ENCODE assay signal across 8 mouse cellular contexts in the genomic region with DNA sequence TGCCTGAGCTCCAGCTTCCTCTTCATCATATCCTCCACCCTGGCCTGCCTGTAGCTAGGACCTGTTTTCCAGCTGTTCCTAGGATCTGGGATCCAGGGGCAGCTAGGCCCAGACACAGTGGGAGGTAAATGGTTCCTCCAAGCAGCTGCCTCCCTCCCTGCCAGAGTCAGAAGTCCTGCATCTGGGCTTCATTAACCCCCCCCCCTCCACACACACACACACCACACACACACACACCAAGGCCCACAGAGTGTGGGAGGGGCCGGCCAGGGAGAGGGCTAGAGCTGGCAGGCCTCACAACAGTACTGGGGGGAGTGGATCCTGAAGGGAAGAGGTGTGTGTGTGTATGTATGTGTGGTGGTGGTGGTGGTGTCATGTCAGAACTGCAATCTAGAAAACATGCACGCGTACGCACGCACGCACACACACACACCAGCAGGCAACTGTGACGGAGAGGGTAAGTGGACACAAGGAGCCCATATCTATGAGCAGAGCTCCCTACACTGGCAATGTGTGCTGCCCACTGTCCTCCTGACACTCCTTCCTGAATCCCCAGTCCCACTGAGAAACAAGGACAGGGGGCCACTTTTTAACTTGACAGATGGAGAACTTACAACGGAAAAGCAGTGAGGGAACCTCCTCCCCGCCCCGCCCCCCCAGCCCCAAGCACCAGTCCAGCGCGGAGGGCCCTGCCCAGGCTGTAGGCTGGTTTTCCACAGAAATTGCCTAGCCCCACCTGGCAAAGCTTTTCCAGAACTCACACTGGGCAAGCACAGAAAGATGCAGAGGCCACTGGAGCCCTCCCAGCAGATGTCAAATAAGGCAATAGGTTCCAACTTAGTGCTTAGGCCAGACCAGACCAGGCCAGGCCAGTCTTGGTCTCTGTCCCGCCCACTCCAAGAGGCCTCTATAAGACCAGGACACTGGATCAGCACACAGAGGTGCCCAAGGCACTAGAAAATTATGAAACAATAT. TPM values are rescaled to one million over a fixed set of nuclear protein-coding genes. Genes with fewer than 3 reads are reported as not detected.
A peak's percentile ranks its signal among the peaks of the same experiment; 100 is the strongest.
DNase-seq lines count a peak whose midpoint lies in the region; ATAC-seq and TF ChIP-seq lines count a peak whose summit lies in the region.

No protein-coding gene starts in this region.

- H3K27ac ChIP-seq in kidney, adult 2 months (ENCODE audit: insufficient read depth, low read depth, low read length), result peak overlapping the region; percentile 36
- H3K27ac ChIP-seq in embryonic facial prominence, embryonic 10.5 days (replicated peaks), result peak overlapping the region; percentile 82
- H3K27ac ChIP-seq in heart, embryonic 15.5 days, result peak overlapping the region; percentile 66
- H3K27ac ChIP-seq in limb, embryonic 11.5 days (replicated peaks; ENCODE audit: low read depth, low read length), result peak overlapping the region; percentile 68

- peaks cover 7% of the 10 kb centered on the region; the same call in 1 of the 2 replicates for H3K4me1 ChIP-seq in kidney, adult 2 months (ENCODE audit: control insufficient read depth, insufficient read depth, low read length)
- peaks cover 79% of the 10 kb centered on the region for H3K4me1 ChIP-seq in embryonic facial prominence, embryonic 10.5 days
- peaks cover 56% of the 10 kb centered on the region for H3K4me1 ChIP-seq in heart, embryonic 15.5 days (replicated peaks)
- peaks cover 40% of the 10 kb centered on the region for H3K4me1 ChIP-seq in limb, embryonic 11.5 days (ENCODE audit: control insufficient read depth, insufficient read depth, low read length)

- no peak for TF ChIP-seq POLR2A in kidney, adult 2 months (IDR thresholded peaks at IDR 0.05; ENCODE audit: low read depth, low read length)

- H3K4me2 ChIP-seq in heart, embryonic 15.5 days, result no peak overlapping the region
- peak overlapping the region; percentile 16 for H3K4me2 ChIP-seq in limb, embryonic 11.5 days (ENCODE audit: low read depth, severe bottlenecking)

- TF ChIP-seq CTCF in kidney, adult 2 months (conservative IDR thresholded peaks at IDR 0.05; ENCODE audit: insufficient read depth, insufficient read length, low read depth, low read length), result no peak

- H3K27me3 ChIP-seq in kidney, adult 2 months (replicated peaks; ENCODE audit: control insufficient read depth, insufficient read depth, low read length), result no peaks in the 10 kb centered on the region
- no peaks in the 10 kb centered on the region for H3K27me3 ChIP-seq in embryonic facial prominence, embryonic 10.5 days (replicated peaks; ENCODE audit: low read depth, poor library complexity, severe bottlenecking)
- no peaks in the 10 kb centered on the region for H3K27me3 ChIP-seq in heart, embryonic 15.5 days
- H3K27me3 ChIP-seq in limb, embryonic 11.5 days (ENCODE audit: control insufficient read depth, insufficient read depth, low read length), result no peaks in the 10 kb centered on the region

- no peak overlapping the region for H3K9ac ChIP-seq in heart, embryonic 15.5 days
- H3K9ac ChIP-seq in limb, embryonic 11.5 days (ENCODE audit: low read length), result 0 out of 2 replicates have a peak overlapping the region, but pooled peaks have one; percentile 2

- H3K4me3 ChIP-seq in kidney, adult 2 months (ENCODE audit: insufficient read depth, low read depth, low read length), result no peak overlapping the region
- peak overlapping the region; percentile 6; the same call in 1 of the 2 replicates for H3K4me3 ChIP-seq in embryonic facial prominence, embryonic 10.5 days
- no peak overlapping the region for H3K4me3 ChIP-seq in heart, embryonic 15.5 days
- H3K4me3 ChIP-seq in limb, embryonic 11.5 days (ENCODE audit: low read depth, low read length), result no peak overlapping the region

- peak; percentile 47 for DNase-seq in kidney, adult 2 months
- DNase-seq in kidney, adult 9 months, result no peak
- peak; percentile 86 for DNase-seq in embryonic facial prominence, embryonic 10.5 days (ENCODE audit: low spot score)
- DNase-seq in limb, embryonic 11.5 days (ENCODE audit: low spot score), result peak; percentile 78
- DNase-seq in testis, postnatal 10 days (ENCODE audit: low spot score), result peak; percentile 65
- DNase-seq in c-Kit-positive CD71-positive TER-119-positive erythroid progenitor cells, embryonic 14.5 days (ENCODE audit: low spot score), result no peak
- no peak for DNase-seq in cerebellum, adult 18-20 months

- 53% methylated on average over 13 of the region's 13 CpGs for WGBS in kidney, adult 2 months
- 56% methylated on average over 13 of the region's 13 CpGs for WGBS in embryonic facial prominence, embryonic 10.5 days
- WGBS in heart, embryonic 15.5 days, result 55% methylated on average over 13 of the region's 13 CpGs
- 28% methylated on average over 13 of the region's 13 CpGs for WGBS in limb, embryonic 11.5 days

- H3K9me3 ChIP-seq in embryonic facial prominence, embryonic 10.5 days, result no peaks in the 10 kb centered on the region
- H3K9me3 ChIP-seq in heart, embryonic 15.5 days (replicated peaks), result no peaks in the 10 kb centered on the region
- H3K9me3 ChIP-seq in limb, embryonic 11.5 days (ENCODE audit: control insufficient read depth, low read length), result no peaks in the 10 kb centered on the region

- 0 out of 2 replicates have a peak, but pooled peaks have one; percentile 34 for ATAC-seq in heart, embryonic 15.5 days (replicated peaks; ENCODE audit: insufficient number of reproducible peaks, insufficient read depth, low FRiP score, low read depth)
- peak; percentile 88 for ATAC-seq in limb, embryonic 11.5 days (ENCODE audit: insufficient number of reproducible peaks, low FRiP score, low TSS enrichment, low read depth)

- no peaks in the 10 kb centered on the region for H3K36me3 ChIP-seq in kidney, adult 2 months (ENCODE audit: control insufficient read depth, insufficient read depth, low read length)
- H3K36me3 ChIP-seq in embryonic facial prominence, embryonic 10.5 days (replicated peaks), result no peaks in the 10 kb centered on the region
- H3K36me3 ChIP-seq in heart, embryonic 15.5 days, result no peaks in the 10 kb centered on the region
- H3K36me3 ChIP-seq in limb, embryonic 11.5 days (ENCODE audit: control insufficient read depth, insufficient read depth, low read length), result no peaks in the 10 kb centered on the region

RNA-seq across cellular contexts. Expression of gene Sema4c, which starts 30.6 kb away (rescaled TPM):
- 8.0 and 9.1 TPM in 2 replicates for polyA plus RNA-seq in kidney, adult 2 months (2012; rRNA removed)
- polyA plus RNA-seq in embryonic facial prominence, embryonic 10.5 days (2016; fragmentation: Nextera tagmentation; extraction: Ambion mirVana), result 24.9 and 25.9 TPM in 2 replicates
- polyA plus RNA-seq in heart, embryonic 15.5 days (2015; fragmentation: Nextera tagmentation; extraction: Ambion mirVana), result 7.9 and 10.9 TPM in 2 replicates
- 4.0 and 4.4 TPM in 2 replicates for polyA plus RNA-seq in limb, embryonic 11.5 days (2014; fragmentation: Nextera tagmentation; extraction: Ambion mirVana)

RNA-seq across cellular contexts. Expression of gene Ankrd39, which starts 41.5 kb away (rescaled TPM):
- 16.8 and 22.6 TPM in 2 replicates for polyA plus RNA-seq in kidney, adult 2 months (2012; rRNA removed)
- 18.9 and 20.3 TPM in 2 replicates for polyA plus RNA-seq in embryonic facial prominence, embryonic 10.5 days (2016; fragmentation: Nextera tagmentation; extraction: Ambion mirVana)
- 27.3 and 30.4 TPM in 2 replicates for polyA plus RNA-seq in heart, embryonic 15.5 days (2015; fragmentation: Nextera tagmentation; extraction: Ambion mirVana)
- 16.0 and 17.4 TPM in 2 replicates for polyA plus RNA-seq in limb, embryonic 11.5 days (2014; fragmentation: Nextera tagmentation; extraction: Ambion mirVana)

RNA-seq across cellular contexts. Expression of gene Gm42417, which starts 49.5 kb away (rescaled TPM):
- not detected in 2 replicates for polyA plus RNA-seq in kidney, adult 2 months (2012; rRNA removed)
- polyA plus RNA-seq in embryonic facial prominence, embryonic 10.5 days (2016; fragmentation: Nextera tagmentation; extraction: Ambion mirVana), result 0.54 TPM in 1 of 2 replicates, not detected in the other
- polyA plus RNA-seq in heart, embryonic 15.5 days (2015; fragmentation: Nextera tagmentation; extraction: Ambion mirVana), result 0.22 TPM in 1 of 2 replicates, not detected in the other
- polyA plus RNA-seq in limb, embryonic 11.5 days (2014; fragmentation: Nextera tagmentation; extraction: Ambion mirVana), result 0.29 and 0.79 TPM in 2 replicates

RNA-seq across cellular contexts. Expression of gene Ankrd23, which starts 52.1 kb away (rescaled TPM):
- polyA plus RNA-seq in kidney, adult 2 months (2012; rRNA removed), result 11.8 and 37.9 TPM in 2 replicates
- polyA plus RNA-seq in embryonic facial prominence, embryonic 10.5 days (2016; fragmentation: Nextera tagmentation; extraction: Ambion mirVana), result 15.5 and 16.6 TPM in 2 replicates
- 25.3 and 26.7 TPM in 2 replicates for polyA plus RNA-seq in heart, embryonic 15.5 days (2015; fragmentation: Nextera tagmentation; extraction: Ambion mirVana)
- 7.3 and 8.8 TPM in 2 replicates for polyA plus RNA-seq in limb, embryonic 11.5 days (2014; fragmentation: Nextera tagmentation; extraction: Ambion mirVana)

Comparison
In these comparisons a context has a peak if more than half of its experiments do, and no peak if none do; other contexts are left out.
1. DNase-seq: peak in kidney, adult 2 months (single experiment), embryonic facial prominence, embryonic 10.5 days (single experiment), limb, embryonic 11.5 days (single experiment) and testis, postnatal 10 days (single experiment); none in kidney, adult 9 months (single experiment), c-Kit-positive CD71-positive TER-119-positive erythroid progenitor cells, embryonic 14.5 days (single experiment) and cerebellum, adult 18-20 months (0 of 2).
2. Peak in every context shown above with its lines, with median percentiles within 50 percentile points of each other: H3K27ac ChIP-seq.